Mouse (Mus musculus): Measurements from ENCODE around the gene Agtrap.
"Not testable (repeated sequence)": the region's sequence is repeated elsewhere in the genome, so short reads cannot be mapped to it uniquely, and the experiment has no call there.

Gene Agtrap

GRCm38 (mm10) chr4:148087907-148088527, at the start of gene Agtrap:
Gene Agtrap, minus strand, starts transcription at chr4:148088031.
- peak; percentile 65 for DNase-seq (ENCODE audit: low read depth, low spot score)

GRCm38 (mm10) chr4:148137503-148137902, 49.7 kb upstream of the Agtrap start:
- no peak for DNase-seq (ENCODE audit: low read depth, low spot score)

- DNase-seq (ENCODE audit: low read depth, low spot score): no peak
Observed at GRCm38 (mm10) chr4:148134988-148135387, 47.2 kb upstream of the Agtrap start.

- DNase-seq (ENCODE audit: low read depth, low spot score): no peak
Observed at GRCm38 (mm10) chr4:148131497-148132081, 43.8 kb upstream of the Agtrap start.

DNA sequence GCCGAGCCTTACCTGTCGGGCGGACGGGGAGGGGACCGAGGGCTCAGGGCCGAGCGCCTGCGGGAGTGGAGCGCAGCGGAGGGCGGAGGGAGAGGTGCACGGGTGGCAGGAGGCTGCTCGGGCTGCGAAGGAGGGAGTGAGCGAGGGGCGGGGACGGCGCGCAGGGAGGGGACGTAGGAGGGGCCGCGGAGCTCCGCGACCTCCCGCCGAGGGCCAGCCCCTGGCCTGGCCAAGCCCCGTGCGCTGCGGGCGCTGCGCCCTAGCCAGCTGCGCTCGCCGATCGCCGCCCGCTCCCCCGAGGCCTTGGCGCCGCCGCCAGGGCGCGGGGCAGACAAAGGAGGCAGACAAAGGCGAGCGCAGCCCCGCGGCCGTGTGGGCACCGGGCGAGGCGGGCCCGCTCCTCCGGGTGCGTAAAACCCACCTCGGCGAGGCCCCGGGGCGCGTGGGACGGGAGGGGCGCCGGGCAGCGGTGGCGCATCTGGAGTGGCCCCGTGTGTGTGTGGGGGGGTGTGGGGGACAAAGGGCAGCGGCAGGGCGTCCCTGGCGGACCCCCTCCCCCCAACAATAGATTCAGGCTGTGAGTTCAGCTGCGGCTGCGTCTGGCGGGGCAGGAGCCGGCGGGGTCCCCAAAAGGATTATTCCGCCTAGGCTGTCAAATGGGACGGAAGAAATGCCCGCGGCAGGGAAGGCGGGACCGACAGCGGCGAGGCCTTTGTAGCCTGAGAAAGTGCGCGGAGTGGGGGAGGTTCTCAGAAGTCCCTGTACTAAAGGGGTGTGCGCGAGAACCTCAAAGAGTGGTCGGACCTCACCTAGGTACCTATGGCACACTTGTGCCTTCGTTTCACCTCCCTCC, 43.0 kb upstream of the Agtrap start, which contains the start of gene Draxin:
Draxin (minus strand) TSS at position 138 of the 853 bp plus-strand sequence.
- no peak for DNase-seq (ENCODE audit: low read depth, low spot score)

DNA sequence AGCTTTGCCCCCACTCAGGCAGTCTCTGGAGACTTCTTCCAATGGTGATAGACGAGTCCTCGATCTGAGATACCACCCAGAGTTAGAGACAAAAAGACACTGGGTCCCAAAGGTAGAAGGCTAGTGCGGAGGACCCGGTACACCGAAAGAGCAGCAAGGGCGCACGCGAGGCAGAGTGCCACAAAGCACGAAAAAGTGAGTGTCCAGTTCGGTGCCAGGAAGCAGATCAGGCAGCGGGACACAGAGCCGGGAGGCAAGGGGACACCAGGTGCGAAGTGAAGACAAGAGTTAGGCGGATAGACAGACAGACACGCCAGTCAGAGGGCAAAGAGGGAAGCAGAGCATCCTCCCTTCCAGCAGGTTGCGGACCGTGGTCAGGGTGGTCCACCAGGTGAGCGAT, 42.3 kb upstream of the Agtrap start, which contains the start of gene Mad2l2:
Mad2l2 (plus strand) TSS at position 252 of the 400 bp plus-strand sequence.
- DNase-seq (ENCODE audit: low read depth, low spot score): no peak

DNA sequence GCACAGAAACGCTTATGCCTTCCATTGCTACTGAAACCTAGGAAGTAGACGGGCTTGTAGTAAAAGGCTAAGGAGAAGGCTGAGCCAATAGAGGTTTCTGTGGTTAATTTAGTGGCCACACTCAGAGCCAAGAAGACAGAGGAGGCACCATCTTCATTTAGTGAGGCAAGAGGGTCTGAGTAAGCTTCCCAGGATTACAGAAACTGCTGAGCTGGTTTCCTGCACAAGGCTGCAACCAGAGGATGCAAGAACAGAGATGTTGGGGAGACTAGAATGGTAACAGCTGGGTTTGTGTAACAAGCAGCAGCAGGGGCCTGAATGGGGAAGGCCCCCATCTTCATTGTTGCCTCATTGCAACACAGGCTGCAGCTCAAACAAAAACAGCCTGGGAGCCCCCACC, 40.8 kb upstream of the Agtrap start:
- DNase-seq (ENCODE audit: low read depth, low spot score): no peak

DNA sequence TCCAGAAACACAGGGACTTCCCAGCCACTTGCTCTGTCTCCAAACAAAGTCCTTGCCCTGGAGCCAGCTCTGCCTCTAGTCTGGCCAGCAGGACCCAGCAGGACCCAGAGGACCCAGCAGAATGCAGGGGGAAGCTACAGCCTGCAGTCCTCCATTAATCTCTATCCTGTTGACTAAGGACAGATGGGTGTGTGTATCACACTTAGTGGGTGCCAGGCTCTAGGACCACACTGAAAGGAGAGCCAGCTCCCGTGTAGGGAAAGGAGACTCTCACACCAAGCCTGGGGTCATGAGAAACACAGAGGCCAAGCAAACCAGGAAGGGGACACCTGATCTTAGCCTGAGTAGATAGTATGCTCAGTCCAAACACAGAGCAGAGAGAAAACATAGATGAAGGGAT, 40.4 kb upstream of the Agtrap start:
- no peak for DNase-seq (ENCODE audit: low read depth, low spot score)

DNA sequence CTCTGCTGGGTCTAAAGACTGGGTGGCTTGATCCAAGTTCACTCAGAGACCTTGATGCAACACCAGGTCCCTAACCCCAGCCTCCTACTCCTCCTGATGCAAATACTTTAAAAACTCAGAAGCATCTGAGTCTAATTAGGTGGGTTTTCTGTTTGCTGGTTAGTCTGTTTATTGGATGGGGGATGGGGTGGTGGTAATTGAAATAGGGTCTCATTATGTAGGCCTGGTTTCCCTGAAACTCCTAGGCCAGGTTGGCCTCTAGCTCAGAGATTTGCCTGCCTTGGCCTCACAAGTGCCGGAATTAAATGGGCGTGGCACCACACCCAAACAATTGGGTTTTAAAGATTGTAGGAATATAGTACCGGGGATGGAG, 34.8 kb upstream of the Agtrap start:
- DNase-seq (ENCODE audit: low read depth, low spot score): no peak

DNA sequence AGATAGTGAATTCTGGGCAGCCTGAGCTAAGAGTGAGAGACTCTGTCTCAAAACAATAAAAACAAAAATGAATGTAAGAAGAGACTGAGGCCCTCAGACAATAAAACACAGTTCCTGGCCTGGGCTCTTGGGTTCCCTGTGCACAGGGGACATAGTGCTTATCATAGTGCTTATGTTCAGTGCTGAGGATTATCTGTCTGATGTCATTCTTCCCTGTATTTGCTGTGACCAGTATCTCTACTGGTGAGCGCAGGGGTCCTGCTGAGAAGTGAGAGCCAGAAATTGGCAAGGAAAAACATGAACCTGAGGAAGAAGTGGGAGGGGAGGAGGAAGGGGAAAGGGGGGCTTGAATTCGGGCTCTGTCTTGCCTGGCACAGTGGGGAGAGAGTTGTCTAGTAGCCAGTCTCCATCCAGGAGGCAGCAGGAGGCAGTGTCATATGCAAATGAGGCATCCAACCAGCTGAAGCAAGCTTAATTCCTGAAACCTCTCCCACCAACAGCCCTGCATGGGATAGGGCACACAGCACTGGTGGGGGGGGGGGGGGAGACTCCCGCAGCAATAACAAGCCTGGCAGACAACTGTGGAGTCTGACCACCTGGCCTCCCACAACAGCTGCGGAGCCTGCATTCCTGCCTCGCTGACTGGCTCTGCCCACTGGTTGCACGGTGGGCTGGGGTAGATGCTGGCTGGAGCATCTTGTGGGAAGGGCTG, 34.3 kb upstream of the Agtrap start:
- no peak for DNase-seq (ENCODE audit: low read depth, low spot score)

- DNase-seq (ENCODE audit: low read depth, low spot score): no peak
Observed at GRCm38 (mm10) chr4:148121362-148121761, 33.5 kb upstream of the Agtrap start.

- no peak for DNase-seq (ENCODE audit: low read depth, low spot score)
Observed at GRCm38 (mm10) chr4:148120555-148120954, 32.7 kb upstream of the Agtrap start.

DNA sequence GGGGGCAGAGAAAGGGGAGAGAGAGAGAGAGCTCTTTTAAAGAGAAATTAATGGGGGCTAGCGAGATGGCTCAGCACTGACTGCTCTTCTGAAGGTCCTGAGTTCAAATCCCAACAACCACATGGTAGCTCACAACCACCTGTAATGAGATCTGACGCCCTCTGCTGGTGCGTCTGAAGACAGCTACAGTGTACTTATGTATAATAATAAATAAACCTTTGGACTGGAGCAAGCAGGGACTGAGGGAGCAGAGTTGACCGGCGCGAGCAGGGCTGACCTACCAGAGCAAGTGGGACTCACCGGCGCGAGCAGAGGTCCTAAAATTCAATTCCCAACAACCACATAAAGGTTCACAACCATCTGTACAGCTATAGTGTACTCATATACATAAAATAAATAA, 31.7 kb upstream of the Agtrap start:
- DNase-seq (ENCODE audit: low read depth, low spot score): not testable (repeated sequence)

GRCm38 (mm10) chr4:148117392-148117791, 29.6 kb upstream of the Agtrap start:
- DNase-seq (ENCODE audit: low read depth, low spot score): no peak

GRCm38 (mm10) chr4:148116657-148117056, 28.8 kb upstream of the Agtrap start:
- DNase-seq (ENCODE audit: low read depth, low spot score): no peak

- no peak for DNase-seq (ENCODE audit: low read depth, low spot score)
Observed at GRCm38 (mm10) chr4:148115467-148115866, 27.6 kb upstream of the Agtrap start.

DNA sequence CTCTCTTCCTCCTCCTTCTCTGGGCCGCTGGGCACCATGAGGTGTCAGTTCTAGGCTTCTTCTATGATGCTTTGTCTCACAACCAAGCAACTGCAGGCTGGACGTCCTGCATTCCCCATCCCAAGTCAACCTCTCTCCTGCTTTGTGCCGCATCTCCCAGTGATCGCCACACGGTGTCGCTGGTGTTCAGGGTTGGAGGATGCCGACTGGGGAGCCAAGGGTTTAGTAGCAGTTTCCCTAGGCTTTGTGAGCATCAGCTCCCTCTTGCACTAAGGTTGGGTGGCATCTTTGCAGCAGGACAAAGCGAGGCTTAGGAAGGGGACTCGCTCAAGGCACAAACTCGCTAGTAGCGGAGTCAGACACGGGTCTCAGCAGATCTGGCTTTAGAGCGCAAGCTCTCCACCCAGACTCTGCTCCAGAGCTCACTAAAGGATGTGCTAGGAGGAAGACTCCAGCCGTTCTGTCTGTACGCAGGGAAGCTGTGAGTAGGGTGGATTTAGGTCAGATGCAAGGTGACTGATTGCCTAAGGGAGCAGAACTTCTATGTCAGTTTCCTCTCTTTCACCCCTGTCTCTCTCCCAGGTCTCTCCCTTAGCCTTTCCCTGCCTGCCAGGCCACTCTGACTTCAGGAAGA, 27.0 kb upstream of the Agtrap start:
- peak; percentile 22 for DNase-seq (ENCODE audit: low read depth, low spot score)

DNA sequence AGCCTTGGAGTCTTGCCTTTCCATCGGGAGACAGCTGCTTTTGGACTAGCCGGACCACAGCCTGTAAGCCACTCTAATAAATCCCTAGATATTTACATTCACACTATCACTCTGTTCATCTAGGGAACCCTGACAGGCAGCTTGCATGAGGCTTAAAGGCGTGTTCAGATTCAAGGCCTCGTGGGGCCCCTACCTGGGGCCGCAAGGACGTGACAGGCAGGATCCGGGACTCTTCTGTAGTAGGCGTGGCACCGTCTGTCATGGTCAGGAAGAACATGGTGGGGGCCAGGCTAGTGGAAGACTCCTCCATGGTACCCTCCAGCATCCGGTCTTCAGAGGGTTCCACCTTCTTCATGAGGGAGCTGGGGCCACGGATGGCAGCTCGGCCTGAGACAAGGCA, 24.7 kb upstream of the Agtrap start:
- DNase-seq (ENCODE audit: low read depth, low spot score): no peak

GRCm38 (mm10) chr4:148109215-148109614, 21.4 kb upstream of the Agtrap start:
- no peak for DNase-seq (ENCODE audit: low read depth, low spot score)

DNA sequence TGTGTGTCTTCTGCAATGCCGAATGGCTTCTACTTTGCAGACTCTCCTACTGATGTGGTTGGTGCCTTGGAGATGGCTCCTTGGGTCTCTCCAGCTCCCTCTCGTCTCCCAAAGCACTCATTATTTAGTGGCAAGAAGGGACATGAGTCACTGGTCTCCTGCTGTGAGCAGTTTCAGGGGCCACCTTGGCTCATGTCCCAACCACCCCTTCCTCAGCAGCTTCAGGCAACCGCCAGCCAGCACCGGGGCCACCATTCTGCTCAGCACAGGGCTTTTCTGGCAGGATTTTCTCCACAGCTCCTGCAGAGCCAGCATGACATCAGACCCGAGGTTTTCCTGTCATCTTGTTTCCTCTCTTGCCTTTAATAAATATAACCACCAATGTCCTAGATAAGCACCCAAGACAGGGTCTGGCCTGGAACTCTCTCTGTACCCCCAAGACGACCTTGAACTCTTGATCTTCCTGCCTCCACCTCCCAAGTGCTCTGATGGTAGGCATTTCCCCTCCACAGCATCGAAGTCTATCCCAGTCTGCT, 20.8 kb upstream of the Agtrap start:
- DNase-seq (ENCODE audit: low read depth, low spot score): no peak

DNA sequence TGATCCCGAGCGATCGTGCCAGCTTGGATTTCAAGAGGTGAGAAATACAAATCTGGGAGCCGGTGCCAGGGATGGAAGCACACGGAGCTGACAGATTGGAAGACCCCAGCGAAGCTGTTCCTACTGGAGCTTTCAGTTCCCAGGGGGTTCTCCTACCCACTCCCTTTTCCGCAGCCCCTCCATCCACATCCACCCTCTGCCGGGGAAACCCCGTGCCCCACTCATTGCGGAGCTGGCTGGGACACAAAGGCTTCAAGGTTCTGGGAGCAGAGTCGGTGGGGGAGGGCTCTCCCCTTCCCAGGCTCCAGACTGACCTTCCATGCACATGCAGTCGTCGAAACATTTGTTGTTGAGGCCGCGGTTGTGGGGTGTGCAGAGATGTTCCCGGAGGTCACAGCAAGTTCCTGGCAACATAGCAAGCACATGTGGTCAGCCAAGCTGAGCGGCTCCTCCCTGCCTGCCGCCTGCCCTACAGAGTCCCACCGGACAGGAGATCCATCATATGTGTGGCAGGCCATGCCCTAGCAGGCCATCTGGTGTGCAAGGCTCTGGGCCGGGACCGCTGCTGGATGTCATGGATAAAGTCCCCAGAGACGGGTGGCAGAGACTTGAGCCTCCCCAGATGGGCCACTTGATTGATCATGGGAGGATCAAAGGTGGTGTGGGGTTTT, 19.9 kb upstream of the Agtrap start:
- DNase-seq (ENCODE audit: low read depth, low spot score): no peak
